18 mouse cellular contexts compared by ENCODE assay signal in genomic region chr15:85054098-85054497, GRCm38 (mm10). TPM values are rescaled to one million over a fixed set of nuclear protein-coding genes. Genes with fewer than 3 reads are reported as not detected.
"Had no signal": no experiment of that assay in that cellular context is flagged by ENCODE, and none has a peak within 500 bp of the region (broad histone marks: within the 10 kb centered on the region; RNA-seq: fewer than 3 reads in every experiment).

No protein-coding gene starts in this region.

- H3K9ac ChIP-seq: neural tube, embryonic 13.5 days; neural tube, embryonic 15.5 days; stomach, embryonic 15.5 days had no signal

- H3K4me2 ChIP-seq: neural tube, embryonic 13.5 days; neural tube, embryonic 15.5 days; stomach, embryonic 15.5 days had no signal

- H3K4me1 ChIP-seq: neural tube, embryonic 13.5 days; neural tube, embryonic 15.5 days; stomach, embryonic 15.5 days had no signal

- H3K27ac ChIP-seq: neural tube, embryonic 13.5 days; neural tube, embryonic 15.5 days; stomach, embryonic 15.5 days; stomach, postnatal 0 days had no signal

- DNase-seq: retina, postnatal 1 day; right cerebral cortex, adult 18-20 months; right cerebral cortex, postnatal 14 days; right cerebral cortex, postnatal 25 days; right cerebral cortex, postnatal 4 days; spleen, adult 18-20 months; thymus, adult 18-20 months; thymus, adult 2 months; thymus, postnatal 14 days; thymus, postnatal 25 days; thymus, postnatal 36 days; thymus, postnatal 4 days had no signal

- H3K27me3 ChIP-seq: neural tube, embryonic 13.5 days; neural tube, embryonic 15.5 days; stomach, embryonic 15.5 days had no signal

- H3K4me3 ChIP-seq: neural tube, embryonic 13.5 days; neural tube, embryonic 15.5 days; stomach, embryonic 15.5 days had no signal

- H3K9me3 ChIP-seq: neural tube, embryonic 13.5 days; neural tube, embryonic 15.5 days; stomach, embryonic 15.5 days had no signal

RNA-seq across cellular contexts. Expression of gene Upk3a, which starts 37.2 kb away (rescaled TPM):
- total RNA-seq: neutrophil, adult 5-6 weeks had no signal
- polyA plus RNA-seq: spleen, adult 2 months had no signal
